Mouse (Mus musculus): Measurements from ENCODE around the gene Rln1. TPM values are rescaled to one million over a fixed set of nuclear protein-coding genes. Genes with fewer than 3 reads are reported as not detected.

Gene Rln1
- not detected for polyA plus RNA-seq (2012; fragmentation: generic; extraction: Trizol)

- TF ChIP-seq SRF (IDR thresholded peaks at IDR 0.05; ENCODE audit: control insufficient read depth, insufficient read length, low read depth) (no peak), E2F4 (IDR thresholded peaks at IDR 0.05; ENCODE audit: insufficient read depth) (no peak), USF1 (IDR thresholded peaks at IDR 0.05; ENCODE audit: low read depth) (no peak), MYOG (IDR thresholded peaks at IDR 0.05; ENCODE audit: control insufficient read depth in 1 of 3, insufficient read depth in 1 of 3, insufficient read length in 2 of 3, low read depth in 2 of 3) (no peak), TCF12 (IDR thresholded peaks at IDR 0.05; ENCODE audit: insufficient read depth, poor library complexity, severe bottlenecking) (no peak), REST (IDR thresholded peaks at IDR 0.05; ENCODE audit: insufficient read depth, insufficient read length) (no peak), MYOD1 (IDR thresholded peaks at IDR 0.05; ENCODE audit: control insufficient read depth in 1 of 3, insufficient read length in 2 of 3, low read depth in 2 of 3) (no peak), POLR2A (IDR thresholded peaks at IDR 0.05; ENCODE audit: insufficient read length, low read depth) (no peak), CEBPB (IDR thresholded peaks at IDR 0.05; ENCODE audit: insufficient read depth, poor library complexity, severe bottlenecking) (no peak), MAX (IDR thresholded peaks at IDR 0.05; ENCODE audit: low read depth) (no peak), TCF3 (IDR thresholded peaks at IDR 0.05; ENCODE audit: insufficient read length, low read depth) (no peak), POLR2AphosphoS2 (IDR thresholded peaks at IDR 0.05; ENCODE audit: insufficient read length, low read depth) (no peak)
- peak within 1 kb of the TSS; percentile 18 for H3K4me2 ChIP-seq (ENCODE audit: low read depth)
Observed at GRCm38 (mm10) chr19:29334068-29334745, at the start of gene Rln1. TSS of gene Rln1 (minus strand) at chr19:29334670.

GRCm38 (mm10) chr19:29383368-29383767, 48.9 kb upstream of the Rln1 start:
- Histone ChIP-seq H3K36me3 (ENCODE audit: control insufficient read depth, insufficient read depth) (no peaks in the 10 kb centered on the region), H3K27me3 (ENCODE audit: control insufficient read depth, insufficient read depth, insufficient read length) (no peaks in the 10 kb centered on the region), H3K4me2 (ENCODE audit: low read depth) (no peak overlapping the region), H3ac (ENCODE audit: control insufficient read depth, insufficient read length) (no peak overlapping the region), H3K4me3 (no peak overlapping the region), H3K79me2 (ENCODE audit: control insufficient read depth, insufficient read depth) (no peaks in the 10 kb centered on the region)
- no peak for TF ChIP-seq CEBPB (IDR thresholded peaks at IDR 0.05; ENCODE audit: insufficient read depth, poor library complexity, severe bottlenecking)
- no peak for TF ChIP-seq MAX (IDR thresholded peaks at IDR 0.05; ENCODE audit: low read depth)
- TF ChIP-seq REST (IDR thresholded peaks at IDR 0.05; ENCODE audit: insufficient read depth, insufficient read length), result no peak
- TF ChIP-seq MYOG (IDR thresholded peaks at IDR 0.05; ENCODE audit: control insufficient read depth in 1 of 3, insufficient read depth in 1 of 3, insufficient read length in 2 of 3, low read depth in 2 of 3), result no peak
- no peak for TF ChIP-seq POLR2AphosphoS2 (IDR thresholded peaks at IDR 0.05; ENCODE audit: insufficient read length, low read depth)
- no peak for TF ChIP-seq MYOD1 (IDR thresholded peaks at IDR 0.05; ENCODE audit: control insufficient read depth in 1 of 3, insufficient read length in 2 of 3, low read depth in 2 of 3)
- no peak for TF ChIP-seq E2F4 (IDR thresholded peaks at IDR 0.05; ENCODE audit: insufficient read depth)
- TF ChIP-seq USF1 (IDR thresholded peaks at IDR 0.05; ENCODE audit: low read depth), result no peak
- no peak for TF ChIP-seq TCF12 (IDR thresholded peaks at IDR 0.05; ENCODE audit: insufficient read depth, poor library complexity, severe bottlenecking)
- TF ChIP-seq POLR2A (IDR thresholded peaks at IDR 0.05; ENCODE audit: insufficient read length, low read depth), result no peak
- no peak for TF ChIP-seq TCF3 (IDR thresholded peaks at IDR 0.05; ENCODE audit: insufficient read length, low read depth)
- TF ChIP-seq SRF (IDR thresholded peaks at IDR 0.05; ENCODE audit: control insufficient read depth, insufficient read length, low read depth), result no peak

More at GRCm38 (mm10) chr19:29334068-29334745, at the start of gene Rln1:
- H3K79me2 ChIP-seq (ENCODE audit: control insufficient read depth, insufficient read depth), result no peaks in the 10 kb centered on the region
- no peaks in the 10 kb centered on the region for H3K36me3 ChIP-seq (ENCODE audit: control insufficient read depth, insufficient read depth)
- no peak within 1 kb of the TSS for H3K4me3 ChIP-seq
- no peak within 1 kb of the TSS for H3ac ChIP-seq (ENCODE audit: control insufficient read depth, insufficient read length)
- peaks cover 9% of the 10 kb centered on the region for H3K27me3 ChIP-seq (ENCODE audit: control insufficient read depth, insufficient read depth, insufficient read length)

GRCm38 (mm10) chr19:29379839-29380603, 45.6 kb upstream of the Rln1 start:
- Histone ChIP-seq H3ac (ENCODE audit: control insufficient read depth, insufficient read length) (no peak overlapping the region), H3K4me2 (ENCODE audit: low read depth) (no peak overlapping the region), H3K27me3 (ENCODE audit: control insufficient read depth, insufficient read depth, insufficient read length) (no peaks in the 10 kb centered on the region)

GRCm38 (mm10) chr19:29376382-29376781, 41.9 kb upstream of the Rln1 start:
- no peaks in the 10 kb centered on the region for H3K27me3 ChIP-seq (ENCODE audit: control insufficient read depth, insufficient read depth, insufficient read length)
- H3ac ChIP-seq (ENCODE audit: control insufficient read depth, insufficient read length), result no peak overlapping the region
- H3K4me3 ChIP-seq, result no peak overlapping the region
- H3K36me3 ChIP-seq (ENCODE audit: control insufficient read depth, insufficient read depth), result no peaks in the 10 kb centered on the region
- no peaks in the 10 kb centered on the region for H3K79me2 ChIP-seq (ENCODE audit: control insufficient read depth, insufficient read depth)
- no peak for TF ChIP-seq REST (IDR thresholded peaks at IDR 0.05; ENCODE audit: insufficient read depth, insufficient read length)
- TF ChIP-seq USF1 (IDR thresholded peaks at IDR 0.05; ENCODE audit: low read depth), result no peak
- TF ChIP-seq E2F4 (IDR thresholded peaks at IDR 0.05; ENCODE audit: insufficient read depth), result no peak
- no peak for TF ChIP-seq SRF (IDR thresholded peaks at IDR 0.05; ENCODE audit: control insufficient read depth, insufficient read length, low read depth)
- no peak for TF ChIP-seq MYOD1 (IDR thresholded peaks at IDR 0.05; ENCODE audit: control insufficient read depth in 1 of 3, insufficient read length in 2 of 3, low read depth in 2 of 3)
- TF ChIP-seq MYOG (IDR thresholded peaks at IDR 0.05; ENCODE audit: control insufficient read depth in 1 of 3, insufficient read depth in 1 of 3, insufficient read length in 2 of 3, low read depth in 2 of 3), result no peak
- TF ChIP-seq POLR2A (IDR thresholded peaks at IDR 0.05; ENCODE audit: insufficient read length, low read depth), result no peak
- TF ChIP-seq CEBPB (IDR thresholded peaks at IDR 0.05; ENCODE audit: insufficient read depth, poor library complexity, severe bottlenecking), result no peak
- TF ChIP-seq POLR2AphosphoS2 (IDR thresholded peaks at IDR 0.05; ENCODE audit: insufficient read length, low read depth), result no peak
- TF ChIP-seq MAX (IDR thresholded peaks at IDR 0.05; ENCODE audit: low read depth), result no peak
- TF ChIP-seq TCF12 (IDR thresholded peaks at IDR 0.05; ENCODE audit: insufficient read depth, poor library complexity, severe bottlenecking), result no peak
- TF ChIP-seq TCF3 (IDR thresholded peaks at IDR 0.05; ENCODE audit: insufficient read length, low read depth), result no peak
- no peak overlapping the region for H3K4me2 ChIP-seq (ENCODE audit: low read depth)

More at GRCm38 (mm10) chr19:29379839-29380603, 45.6 kb upstream of the Rln1 start:
- Histone ChIP-seq H3K4me3 (no peak overlapping the region), H3K36me3 (ENCODE audit: control insufficient read depth, insufficient read depth) (no peaks in the 10 kb centered on the region), H3K79me2 (ENCODE audit: control insufficient read depth, insufficient read depth) (no peaks in the 10 kb centered on the region)
- TF ChIP-seq E2F4 (IDR thresholded peaks at IDR 0.05; ENCODE audit: insufficient read depth), result no peak
- TF ChIP-seq TCF12 (IDR thresholded peaks at IDR 0.05; ENCODE audit: insufficient read depth, poor library complexity, severe bottlenecking), result no peak
- TF ChIP-seq MYOG (IDR thresholded peaks at IDR 0.05; ENCODE audit: control insufficient read depth in 1 of 3, insufficient read depth in 1 of 3, insufficient read length in 2 of 3, low read depth in 2 of 3), result no peak
- TF ChIP-seq MAX (IDR thresholded peaks at IDR 0.05; ENCODE audit: low read depth), result no peak
- TF ChIP-seq POLR2A (IDR thresholded peaks at IDR 0.05; ENCODE audit: insufficient read length, low read depth), result no peak
- no peak for TF ChIP-seq REST (IDR thresholded peaks at IDR 0.05; ENCODE audit: insufficient read depth, insufficient read length)
- no peak for TF ChIP-seq CEBPB (IDR thresholded peaks at IDR 0.05; ENCODE audit: insufficient read depth, poor library complexity, severe bottlenecking)
- TF ChIP-seq SRF (IDR thresholded peaks at IDR 0.05; ENCODE audit: control insufficient read depth, insufficient read length, low read depth), result no peak
- no peak for TF ChIP-seq POLR2AphosphoS2 (IDR thresholded peaks at IDR 0.05; ENCODE audit: insufficient read length, low read depth)
- TF ChIP-seq MYOD1 (IDR thresholded peaks at IDR 0.05; ENCODE audit: control insufficient read depth in 1 of 3, insufficient read length in 2 of 3, low read depth in 2 of 3), result no peak
- TF ChIP-seq USF1 (IDR thresholded peaks at IDR 0.05; ENCODE audit: low read depth), result no peak
- no peak for TF ChIP-seq TCF3 (IDR thresholded peaks at IDR 0.05; ENCODE audit: insufficient read length, low read depth)
